In the genomic region with DNA sequence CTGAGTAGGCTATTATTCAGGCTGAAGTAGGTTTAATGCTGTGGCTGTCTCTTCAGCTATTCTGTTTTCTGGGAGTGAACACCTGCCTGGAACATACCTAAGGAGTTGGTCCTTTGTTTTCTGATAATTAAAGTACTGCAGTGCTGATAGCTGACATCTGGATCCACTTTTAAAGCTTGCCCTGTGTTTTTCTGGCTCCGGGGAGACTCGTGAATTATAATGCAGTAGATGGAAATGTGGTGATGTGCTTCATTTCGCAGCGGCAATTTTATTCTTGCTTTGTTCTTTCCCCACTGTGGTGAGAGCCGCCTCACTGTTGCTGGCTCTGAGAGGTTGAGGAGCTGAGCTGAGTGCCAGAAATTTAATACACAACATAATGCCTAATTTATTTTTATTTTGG, we compare ENCODE assay signal across 21 mouse cellular contexts. TPM values are rescaled to one million over a fixed set of nuclear protein-coding genes. Genes with fewer than 3 reads are reported as not detected.
DNase-seq lines count a peak whose midpoint lies in the region; ATAC-seq and TF ChIP-seq lines count a peak whose summit lies in the region.
"Had no signal": no experiment of that assay in that cellular context is flagged by ENCODE, and none has a peak within 500 bp of the region (broad histone marks: within the 10 kb centered on the region; RNA-seq: fewer than 3 reads in every experiment).

No protein-coding gene starts in this region.

- no peaks in the 10 kb centered on the region for H3K36me3 ChIP-seq in forebrain, postnatal 0 days (ENCODE audit: insufficient read depth)
- H3K36me3 ChIP-seq in forebrain, embryonic 15.5 days: no peaks in the 10 kb centered on the region
- no peaks in the 10 kb centered on the region for H3K36me3 ChIP-seq in midbrain, embryonic 16.5 days (ENCODE audit: control insufficient read depth, insufficient read depth, low read length)
- H3K36me3 ChIP-seq in midbrain, postnatal 0 days (ENCODE audit: insufficient read depth, low read length): no peaks in the 10 kb centered on the region
- H3K36me3 ChIP-seq in limb, embryonic 14.5 days (ENCODE audit: control insufficient read depth, insufficient read depth, low read length): no peaks in the 10 kb centered on the region
- H3K36me3 ChIP-seq: embryonic facial prominence, embryonic 15.5 days; heart, embryonic 13.5 days; hindbrain, embryonic 15.5 days had no signal

- no peak overlapping the region for H3K4me3 ChIP-seq in forebrain, postnatal 0 days (ENCODE audit: low read depth, low read length)
- H3K4me3 ChIP-seq in forebrain, embryonic 15.5 days: no peak overlapping the region
- no peak overlapping the region for H3K4me3 ChIP-seq in midbrain, embryonic 16.5 days (ENCODE audit: low read depth, low read length)
- no peak overlapping the region for H3K4me3 ChIP-seq in midbrain, postnatal 0 days (ENCODE audit: low read depth, low read length)
- no peak overlapping the region for H3K4me3 ChIP-seq in limb, embryonic 14.5 days (replicated peaks; ENCODE audit: low read length)
- H3K4me3 ChIP-seq: embryonic facial prominence, embryonic 15.5 days; erythroblast, embryonic 14.5 days; heart, embryonic 13.5 days; hindbrain, embryonic 15.5 days had no signal

- no peaks in the 10 kb centered on the region for H3K9me3 ChIP-seq in forebrain, postnatal 0 days (ENCODE audit: low read length)
- no peaks in the 10 kb centered on the region for H3K9me3 ChIP-seq in forebrain, embryonic 15.5 days
- no peaks in the 10 kb centered on the region for H3K9me3 ChIP-seq in midbrain, embryonic 16.5 days (replicated peaks; ENCODE audit: control insufficient read depth, low read length, poor library complexity, severe bottlenecking)
- H3K9me3 ChIP-seq in midbrain, postnatal 0 days (ENCODE audit: low read length): no peaks in the 10 kb centered on the region
- H3K9me3 ChIP-seq in limb, embryonic 14.5 days (ENCODE audit: control insufficient read depth, low read length): no peaks in the 10 kb centered on the region
- H3K9me3 ChIP-seq: embryonic facial prominence, embryonic 15.5 days; G1E; heart, embryonic 13.5 days; hindbrain, embryonic 15.5 days had no signal

- ATAC-seq in forebrain, postnatal 0 days: peak; percentile 43; the same call in 1 of the 2 replicates
- ATAC-seq in forebrain, embryonic 15.5 days (replicated peaks): no peak
- peak; percentile 67 for ATAC-seq in midbrain, embryonic 16.5 days
- no peak for ATAC-seq in midbrain, postnatal 0 days (ENCODE audit: low FRiP score)
- ATAC-seq in limb, embryonic 14.5 days (ENCODE audit: low FRiP score, low read depth): peak; percentile 68
- ATAC-seq: CD4-positive, CD25-positive, alpha-beta regulatory T cell, adult 4 months had no signal

- H3K27ac ChIP-seq in forebrain, postnatal 0 days (ENCODE audit: low read depth, low read length): no peak overlapping the region
- no peak overlapping the region for H3K27ac ChIP-seq in forebrain, embryonic 15.5 days (replicated peaks)
- H3K27ac ChIP-seq in midbrain, embryonic 16.5 days (ENCODE audit: low read length): no peak overlapping the region
- H3K27ac ChIP-seq in midbrain, postnatal 0 days (ENCODE audit: low read depth, low read length): no peak overlapping the region
- no peak overlapping the region for H3K27ac ChIP-seq in limb, embryonic 14.5 days (replicated peaks; ENCODE audit: low read depth, low read length)
- H3K27ac ChIP-seq: embryonic facial prominence, embryonic 15.5 days; heart, embryonic 13.5 days; hindbrain, embryonic 15.5 days had no signal

- no peak overlapping the region for H3K9ac ChIP-seq in forebrain, postnatal 0 days
- H3K9ac ChIP-seq in forebrain, embryonic 15.5 days (replicated peaks): no peak overlapping the region
- no peak overlapping the region for H3K9ac ChIP-seq in midbrain, embryonic 16.5 days (ENCODE audit: low read depth, low read length)
- H3K9ac ChIP-seq in midbrain, postnatal 0 days (replicated peaks; ENCODE audit: low read length, poor library complexity, severe bottlenecking): no peak overlapping the region
- H3K9ac ChIP-seq in limb, embryonic 14.5 days (ENCODE audit: low read depth, low read length, severe bottlenecking): no peak overlapping the region
- H3K9ac ChIP-seq: embryonic facial prominence, embryonic 15.5 days; heart, embryonic 13.5 days; hindbrain, embryonic 15.5 days had no signal

- TF ChIP-seq CTCF in forebrain, postnatal 0 days (IDR thresholded peaks at IDR 0.05; ENCODE audit: low read depth): no peak
- TF ChIP-seq CTCF in midbrain, postnatal 0 days (IDR thresholded peaks at IDR 0.05): no peak

- no peaks in the 10 kb centered on the region for H3K27me3 ChIP-seq in forebrain, postnatal 0 days (ENCODE audit: insufficient read depth, low read length)
- H3K27me3 ChIP-seq in forebrain, embryonic 15.5 days: no peaks in the 10 kb centered on the region
- no peaks in the 10 kb centered on the region for H3K27me3 ChIP-seq in midbrain, embryonic 16.5 days (ENCODE audit: control insufficient read depth, insufficient read depth, low read depth, low read length)
- H3K27me3 ChIP-seq in midbrain, postnatal 0 days (ENCODE audit: insufficient read depth, low read length): no peaks in the 10 kb centered on the region
- H3K27me3 ChIP-seq in limb, embryonic 14.5 days (ENCODE audit: control insufficient read depth, insufficient read depth, low read length): no peaks in the 10 kb centered on the region
- H3K27me3 ChIP-seq: embryonic facial prominence, embryonic 15.5 days; heart, embryonic 13.5 days; hindbrain, embryonic 15.5 days had no signal

- TF ChIP-seq POLR2A in limb, embryonic 14.5 days (IDR thresholded peaks at IDR 0.05; ENCODE audit: borderline replicate concordance, extremely low read depth, insufficient read depth, insufficient read length): no peak

- 58% methylated on average over 5 of the region's 5 CpGs for WGBS in forebrain, postnatal 0 days
- WGBS in forebrain, embryonic 15.5 days: 59% methylated on average over 5 of the region's 5 CpGs
- WGBS in midbrain, embryonic 16.5 days: 62% methylated on average over 5 of the region's 5 CpGs
- 56% methylated on average over 5 of the region's 5 CpGs for WGBS in midbrain, postnatal 0 days
- 22% methylated on average over 5 of the region's 5 CpGs for WGBS in limb, embryonic 14.5 days

- DNase-seq in forebrain, postnatal 0 days: peak; percentile 2
- DNase-seq in midbrain, postnatal 0 days (ENCODE audit: low spot score): no peak
- peak; percentile 62 for DNase-seq in forelimb bud, embryonic 11.5 days (ENCODE audit: low read depth, low spot score)
- peak; percentile 71 for DNase-seq in limb, embryonic 14.5 days (ENCODE audit: low spot score)
- no peak for DNase-seq in B cell, adult 2 months
- DNase-seq in spleen, adult 18-20 months: no peak
- DNase-seq: adrenal gland, adult 8-10 months; adrenal gland, postnatal 36 days; cerebellum, adult 11 months; cerebellum, adult 8-10 months; cerebellum, postnatal 14 days; gastrocnemius, postnatal 14 days; heart, postnatal 36 days had no signal

- H3K4me2 ChIP-seq in forebrain, postnatal 0 days (ENCODE audit: low read depth): no peak overlapping the region
- H3K4me2 ChIP-seq in forebrain, embryonic 15.5 days (replicated peaks): no peak overlapping the region
- H3K4me2 ChIP-seq in midbrain, embryonic 16.5 days (ENCODE audit: low read length): no peak overlapping the region
- no peak overlapping the region for H3K4me2 ChIP-seq in midbrain, postnatal 0 days (ENCODE audit: low read depth, low read length, poor library complexity, severe bottlenecking)
- H3K4me2 ChIP-seq in limb, embryonic 14.5 days (replicated peaks; ENCODE audit: low read depth, low read length, severe bottlenecking): no peak overlapping the region
- H3K4me2 ChIP-seq: embryonic facial prominence, embryonic 15.5 days; heart, embryonic 13.5 days; hindbrain, embryonic 15.5 days had no signal

- H3K4me1 ChIP-seq in forebrain, postnatal 0 days (ENCODE audit: insufficient read depth): no peaks in the 10 kb centered on the region
- H3K4me1 ChIP-seq in forebrain, embryonic 15.5 days: 0 out of 2 replicates have a peak, but pooled peaks cover 4% of the 10 kb centered on the region
- H3K4me1 ChIP-seq in midbrain, embryonic 16.5 days (ENCODE audit: control insufficient read depth, insufficient read depth, low read length): no peaks in the 10 kb centered on the region
- H3K4me1 ChIP-seq in midbrain, postnatal 0 days (ENCODE audit: insufficient read depth, low read length): no peaks in the 10 kb centered on the region
- H3K4me1 ChIP-seq in limb, embryonic 14.5 days (ENCODE audit: control insufficient read depth, insufficient read depth, low read length): 0 out of 2 replicates have a peak, but pooled peaks cover 3% of the 10 kb centered on the region
- H3K4me1 ChIP-seq: embryonic facial prominence, embryonic 15.5 days; heart, embryonic 13.5 days; hindbrain, embryonic 15.5 days had no signal

RNA-seq across cellular contexts. Expression of a gene that starts 18.9 kb away (rescaled TPM):
- 29.3 and 33.4 TPM in 2 replicates for total RNA-seq in forebrain, postnatal 0 days (2014; rRNA removed)
- polyA plus RNA-seq in forebrain, postnatal 0 days (2015; fragmentation: Nextera tagmentation; extraction: Ambion mirVana): 26.4 and 26.7 TPM in 2 replicates
- 34.1 and 35.4 TPM in 2 replicates for polyA plus RNA-seq in forebrain, embryonic 15.5 days (2015; fragmentation: Nextera tagmentation; extraction: Ambion mirVana)
- 19.3 and 20.3 TPM in 2 replicates for polyA plus RNA-seq in midbrain, embryonic 16.5 days (2015; fragmentation: Nextera tagmentation; extraction: Ambion mirVana)
- 21.4 and 23.8 TPM in 2 replicates for total RNA-seq in midbrain, postnatal 0 days (2014; rRNA removed)
- polyA plus RNA-seq in midbrain, postnatal 0 days (2015; fragmentation: Nextera tagmentation; extraction: Ambion mirVana): 21.3 and 23.3 TPM in 2 replicates
- 8.2 and 10.5 TPM in 2 replicates for polyA plus RNA-seq in limb, embryonic 14.5 days (2012; rRNA removed)
- polyA plus RNA-seq in limb, embryonic 14.5 days (2014; fragmentation: Nextera tagmentation; extraction: Ambion mirVana): 13.8 and 14.7 TPM in 2 replicates

RNA-seq across cellular contexts. Expression of a gene that starts 47.6 kb away (rescaled TPM):
- 12.0 and 14.4 TPM in 2 replicates for total RNA-seq in forebrain, postnatal 0 days (2014; rRNA removed)
- polyA plus RNA-seq in forebrain, postnatal 0 days (2015; fragmentation: Nextera tagmentation; extraction: Ambion mirVana): 19.9 and 22.6 TPM in 2 replicates
- 16.6 and 17.3 TPM in 2 replicates for polyA plus RNA-seq in forebrain, embryonic 15.5 days (2015; fragmentation: Nextera tagmentation; extraction: Ambion mirVana)
- 18.3 and 19.4 TPM in 2 replicates for polyA plus RNA-seq in midbrain, embryonic 16.5 days (2015; fragmentation: Nextera tagmentation; extraction: Ambion mirVana)
- 9.0 and 15.6 TPM in 2 replicates for total RNA-seq in midbrain, postnatal 0 days (2014; rRNA removed)
- 18.3 and 20.8 TPM in 2 replicates for polyA plus RNA-seq in midbrain, postnatal 0 days (2015; fragmentation: Nextera tagmentation; extraction: Ambion mirVana)
- 10.6 and 13.5 TPM in 2 replicates for polyA plus RNA-seq in limb, embryonic 14.5 days (2012; rRNA removed)
- polyA plus RNA-seq in limb, embryonic 14.5 days (2014; fragmentation: Nextera tagmentation; extraction: Ambion mirVana): 14.7 and 15.4 TPM in 2 replicates

RNA-seq across cellular contexts. Expression of a gene that starts 48.4 kb away (rescaled TPM):
- 21.8 and 35.5 TPM in 2 replicates for total RNA-seq in forebrain, postnatal 0 days (2014; rRNA removed)
- polyA plus RNA-seq in forebrain, postnatal 0 days (2015; fragmentation: Nextera tagmentation; extraction: Ambion mirVana): 28.6 and 29.6 TPM in 2 replicates
- 23.4 and 23.6 TPM in 2 replicates for polyA plus RNA-seq in forebrain, embryonic 15.5 days (2015; fragmentation: Nextera tagmentation; extraction: Ambion mirVana)
- polyA plus RNA-seq in midbrain, embryonic 16.5 days (2015; fragmentation: Nextera tagmentation; extraction: Ambion mirVana): 30.9 and 31.2 TPM in 2 replicates
- 17.9 and 27.3 TPM in 2 replicates for total RNA-seq in midbrain, postnatal 0 days (2014; rRNA removed)
- 30.4 TPM in 2 replicates for polyA plus RNA-seq in midbrain, postnatal 0 days (2015; fragmentation: Nextera tagmentation; extraction: Ambion mirVana)
- polyA plus RNA-seq in limb, embryonic 14.5 days (2012; rRNA removed): 22.3 and 30.1 TPM in 2 replicates
- 25.3 and 25.6 TPM in 2 replicates for polyA plus RNA-seq in limb, embryonic 14.5 days (2014; fragmentation: Nextera tagmentation; extraction: Ambion mirVana)

Comparison
In these comparisons a context has a peak if more than half of its experiments do, and no peak if none do; other contexts are left out.
1. ATAC-seq: peak in forebrain, postnatal 0 days (single experiment), midbrain, embryonic 16.5 days (single experiment) and limb, embryonic 14.5 days (single experiment); none in forebrain, embryonic 15.5 days (single experiment) and midbrain, postnatal 0 days (single experiment).
2. DNase-seq: peak in forebrain, postnatal 0 days (single experiment), forelimb bud, embryonic 11.5 days (single experiment) and limb, embryonic 14.5 days (single experiment); none in midbrain, postnatal 0 days (single experiment), B cell, adult 2 months (0 of 2) and spleen, adult 18-20 months (0 of 2).